Mouse (Mus musculus): ENCODE data around the gene Disc1.

Gene Disc1

GRCm38 (mm10) chr8:125184881-125185280 lies 130.9 kb downstream of the Disc1 start:
- DNase-seq, result peak; percentile 12

- no peak for DNase-seq
Observed at GRCm38 (mm10) chr8:125187044-125187443, 133.0 kb downstream of the Disc1 start.

DNA sequence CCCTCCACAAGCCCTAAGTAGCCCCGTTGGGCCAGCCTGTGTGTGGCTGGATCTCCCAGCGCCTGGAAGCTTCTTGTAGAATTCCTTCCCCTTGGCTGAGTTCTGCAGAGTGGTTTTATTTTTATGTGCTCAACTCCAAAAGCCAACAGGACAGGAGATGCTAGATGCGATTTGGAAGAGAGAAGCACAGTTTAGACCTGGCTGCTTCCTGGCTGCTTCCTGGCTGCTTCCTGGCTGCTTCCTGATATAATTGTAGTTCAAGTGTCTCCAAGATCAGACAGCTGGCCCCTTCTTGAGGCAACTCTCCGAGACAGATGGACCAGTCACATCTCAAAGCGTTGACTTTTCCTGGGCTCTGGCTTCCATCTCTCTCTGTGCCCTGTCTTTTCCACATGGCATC lies 139.7 kb downstream of the Disc1 start:
- no peak for DNase-seq

DNA sequence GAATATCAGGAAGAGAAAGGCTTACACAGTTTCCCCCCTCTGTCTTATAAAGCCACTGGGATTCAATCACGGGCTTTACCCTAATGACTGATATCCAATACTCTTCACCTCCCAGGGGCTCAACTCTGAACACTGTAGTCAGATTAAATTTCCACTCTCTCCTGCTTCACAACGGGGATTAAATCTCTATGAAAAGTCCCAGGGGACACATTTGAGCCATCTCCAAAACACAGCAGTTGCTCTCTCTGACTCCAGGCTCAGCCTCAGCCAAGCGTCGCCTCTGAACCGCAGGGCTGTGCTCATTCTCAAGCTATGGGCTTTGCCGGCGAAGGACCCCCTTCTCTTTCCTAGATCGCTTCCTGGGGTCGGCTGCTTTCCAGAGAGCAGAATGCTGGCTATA lies 141.1 kb downstream of the Disc1 start:
- no peak for DNase-seq

DNA sequence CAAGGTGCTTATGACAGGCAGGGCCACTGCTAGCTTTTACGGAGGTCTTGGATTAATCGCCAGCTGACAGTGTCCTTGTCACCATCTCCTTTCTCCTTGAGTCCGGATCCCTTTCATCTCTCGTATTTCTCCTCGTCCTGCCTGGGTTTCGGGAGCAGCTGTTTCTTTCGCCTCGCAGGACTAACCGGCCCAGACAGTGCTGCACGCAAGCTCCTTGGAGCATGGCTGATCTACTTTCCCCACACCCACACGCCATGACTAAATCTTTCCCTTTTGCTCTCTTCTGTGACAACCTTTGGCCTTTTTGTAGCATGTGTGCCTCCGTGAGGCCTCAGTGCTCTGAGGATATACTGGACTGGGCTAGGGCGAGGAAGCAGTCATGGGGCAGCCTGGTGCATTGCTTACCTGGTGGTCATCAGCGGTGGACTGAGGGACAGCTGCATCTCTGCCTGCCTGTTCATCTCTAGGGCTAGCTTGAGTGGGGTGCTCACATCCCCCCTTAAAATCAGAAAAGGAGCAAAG lies 142.6 kb downstream of the Disc1 start:
- DNase-seq, result no peak

- no peak for DNase-seq
Observed at GRCm38 (mm10) chr8:125197341-125198002, 143.5 kb downstream of the Disc1 start.

DNA sequence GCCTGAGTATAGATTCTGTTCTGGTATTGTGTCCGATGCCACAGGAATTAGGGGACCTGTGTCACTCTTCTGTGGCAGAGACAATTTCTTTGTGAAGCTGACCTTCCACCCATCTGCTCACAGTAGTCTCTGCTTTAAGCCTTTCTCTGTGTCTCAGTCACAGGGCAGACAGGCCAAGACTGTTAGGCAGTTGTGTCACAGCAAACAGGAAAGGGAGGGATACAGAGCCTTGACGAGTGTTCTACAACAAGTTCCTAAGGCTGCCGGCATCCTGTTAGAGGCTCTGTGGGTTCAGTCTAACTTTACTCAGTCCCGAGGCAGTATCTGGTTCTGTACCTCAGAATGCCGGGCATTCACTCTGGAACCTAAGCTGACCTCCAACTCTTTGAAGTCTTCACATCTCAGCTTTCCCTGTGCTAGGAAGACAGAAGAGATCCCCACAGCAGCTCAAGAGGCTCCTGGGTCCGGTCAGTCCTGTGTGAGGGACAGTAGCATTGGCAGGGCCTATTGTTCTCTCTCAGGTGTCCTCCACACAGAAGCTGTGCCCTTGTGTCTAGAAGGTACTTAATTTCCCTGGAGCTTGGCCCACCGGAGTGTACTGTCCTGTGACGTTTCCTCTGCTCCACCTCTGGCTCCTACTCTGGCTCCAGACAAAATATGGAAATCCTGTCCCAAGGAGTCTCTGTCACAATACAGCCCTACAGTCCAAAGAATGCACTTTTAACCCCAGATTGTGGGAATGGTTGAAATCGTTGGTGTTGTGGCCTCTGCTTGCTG lies 144.6 kb downstream of the Disc1 start:
- no peak for DNase-seq

DNA sequence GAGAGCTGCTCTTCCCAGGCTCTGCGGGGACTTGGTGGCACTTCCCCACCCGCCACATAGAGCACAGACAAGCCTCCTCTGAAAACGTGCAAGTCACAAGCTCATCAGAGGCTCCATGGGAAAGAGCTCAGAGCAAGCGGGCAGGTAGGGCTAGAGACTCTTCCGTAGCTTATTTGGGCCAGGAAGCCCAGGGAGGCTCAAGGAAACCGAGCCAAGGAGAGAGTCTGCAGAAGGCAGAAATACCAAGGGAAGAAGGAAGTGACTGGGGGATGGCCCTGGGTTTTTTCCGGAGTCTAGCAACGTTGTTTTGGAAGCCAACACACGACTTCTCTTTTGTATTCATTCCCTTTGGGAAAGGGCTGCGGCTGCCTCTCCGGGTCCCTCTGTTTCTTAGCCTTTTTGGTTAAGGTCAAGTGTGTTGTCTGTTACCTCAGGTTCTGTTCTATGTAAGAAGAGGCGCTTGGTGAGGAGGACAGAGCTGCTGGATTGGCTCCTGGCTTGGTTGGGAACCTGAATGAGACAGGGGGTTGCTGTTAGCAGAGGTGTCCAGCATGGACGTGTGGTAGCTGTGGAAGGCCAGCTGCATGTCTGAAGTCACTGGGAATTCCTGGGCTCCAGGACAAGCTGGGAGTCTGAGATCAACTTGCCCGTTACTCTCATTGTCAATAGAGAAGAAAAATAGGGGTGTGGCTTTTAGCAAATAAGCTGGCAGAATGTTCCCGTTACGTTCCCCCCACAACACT lies 145.4 kb downstream of the Disc1 start:
- DNase-seq, result no peak

GRCm38 (mm10) chr8:125200273-125200863 lies 146.4 kb downstream of the Disc1 start:
- no peak for DNase-seq

DNA sequence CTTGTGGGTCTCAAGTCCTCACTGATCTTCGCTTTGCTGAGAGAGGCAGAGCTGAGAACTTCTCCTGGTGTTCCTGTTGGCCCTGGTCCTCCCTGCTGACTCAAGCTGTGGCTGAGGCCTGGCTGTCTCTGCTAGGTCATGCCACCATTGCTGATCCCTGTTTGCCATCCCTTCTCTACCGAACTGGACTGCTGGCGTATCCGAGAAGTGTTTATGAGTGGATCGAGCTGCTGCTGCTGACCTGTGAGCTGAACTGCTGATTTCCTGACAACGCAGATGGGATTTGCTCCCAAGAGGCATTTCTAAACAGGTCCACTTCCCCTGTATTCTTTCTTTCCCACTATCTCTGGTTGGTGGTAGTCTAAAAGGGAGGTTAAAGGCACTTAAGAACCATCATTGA lies 147.7 kb downstream of the Disc1 start:
- DNase-seq, result no peak

- no peak for DNase-seq
Observed at GRCm38 (mm10) chr8:125203016-125203415, 149.0 kb downstream of the Disc1 start.

- no peak for DNase-seq
Observed at GRCm38 (mm10) chr8:125205556-125205955, 151.6 kb downstream of the Disc1 start.

DNA sequence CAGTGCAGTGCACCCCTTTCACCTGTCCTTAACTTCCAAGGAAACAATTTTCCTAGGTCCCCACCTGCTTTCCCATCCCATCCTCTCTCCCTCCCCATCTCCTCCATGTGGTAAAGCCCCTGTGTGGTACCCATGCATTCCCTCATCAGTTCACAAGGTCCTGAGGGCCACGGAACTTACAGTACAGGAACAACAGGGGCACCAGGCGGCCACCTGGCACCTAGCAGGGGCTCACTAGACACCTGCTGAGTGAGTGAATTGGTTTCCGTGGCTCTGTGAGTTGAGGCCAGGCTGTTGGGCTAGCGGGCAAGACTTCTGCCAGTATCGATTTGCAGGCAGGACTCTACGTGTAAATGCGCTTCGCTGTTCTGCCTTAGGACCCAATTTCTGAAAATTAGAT lies 152.4 kb downstream of the Disc1 start:
- DNase-seq, result no peak

GRCm38 (mm10) chr8:125206962-125207361 lies 153.0 kb downstream of the Disc1 start:
- DNase-seq, result no peak

- DNase-seq, result no peak
Observed at GRCm38 (mm10) chr8:125212619-125213167, 158.7 kb downstream of the Disc1 start.

- no peak for DNase-seq
Observed at GRCm38 (mm10) chr8:125217902-125218581, 164.0 kb downstream of the Disc1 start.

DNA sequence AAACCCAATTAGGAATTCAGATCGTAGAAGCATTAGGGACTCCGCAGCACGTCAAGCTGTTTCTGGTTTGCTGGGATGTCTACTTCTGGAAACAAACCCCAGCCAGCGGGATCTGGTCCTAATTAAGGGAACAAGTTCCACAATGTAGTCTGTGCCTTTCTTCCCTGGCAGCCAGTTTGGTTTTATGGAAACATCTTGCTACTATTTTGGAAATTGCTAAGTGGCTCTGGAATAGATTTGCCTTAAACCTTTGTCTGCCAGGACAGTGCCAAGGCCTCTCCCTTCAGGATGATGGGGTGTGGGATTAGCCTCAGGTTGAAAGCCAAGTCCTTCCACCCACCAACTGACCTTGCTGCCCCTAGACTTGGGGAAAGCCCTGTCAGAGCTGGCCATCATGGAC lies 164.7 kb downstream of the Disc1 start:
- DNase-seq, result no peak

- DNase-seq, result no peak
Observed at GRCm38 (mm10) chr8:125220608-125221007, 166.6 kb downstream of the Disc1 start.

- DNase-seq, result no peak
Observed at GRCm38 (mm10) chr8:125221062-125221461, 167.1 kb downstream of the Disc1 start.

DNA sequence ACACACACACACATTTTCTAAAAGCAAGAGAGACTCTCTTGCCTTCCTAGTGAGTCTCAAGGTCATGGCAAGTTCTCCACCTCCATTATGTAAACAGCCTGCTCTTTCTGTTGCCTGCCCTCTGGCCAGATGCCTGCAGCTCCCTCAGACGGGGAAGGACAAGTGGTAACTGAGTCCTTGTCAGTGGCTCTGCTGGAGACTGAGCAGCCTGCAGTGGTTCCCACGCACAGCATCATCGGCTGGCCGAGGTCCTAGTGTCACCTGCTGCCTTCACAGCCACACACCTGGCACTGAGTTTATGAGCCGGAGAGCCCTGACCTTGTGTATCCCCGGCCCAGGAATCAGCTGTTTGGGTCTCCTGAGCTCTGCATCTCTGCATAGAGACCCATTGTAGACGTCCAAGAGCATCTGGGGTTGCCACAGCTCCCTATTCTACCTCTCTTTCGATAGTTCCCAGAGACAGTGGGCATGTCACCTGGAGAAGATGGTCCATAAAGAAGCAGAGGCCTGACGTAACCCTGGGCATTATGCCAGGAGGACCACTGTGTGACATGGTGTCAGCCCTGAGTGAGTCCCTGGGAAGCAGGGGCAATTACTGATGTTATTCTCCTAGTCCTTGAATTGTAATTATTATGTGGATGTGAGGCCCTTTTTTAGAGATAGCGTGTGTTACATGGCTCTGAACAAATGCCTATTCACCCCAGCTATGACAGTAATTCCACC lies 169.2 kb downstream of the Disc1 start:
- DNase-seq, result no peak

DNA sequence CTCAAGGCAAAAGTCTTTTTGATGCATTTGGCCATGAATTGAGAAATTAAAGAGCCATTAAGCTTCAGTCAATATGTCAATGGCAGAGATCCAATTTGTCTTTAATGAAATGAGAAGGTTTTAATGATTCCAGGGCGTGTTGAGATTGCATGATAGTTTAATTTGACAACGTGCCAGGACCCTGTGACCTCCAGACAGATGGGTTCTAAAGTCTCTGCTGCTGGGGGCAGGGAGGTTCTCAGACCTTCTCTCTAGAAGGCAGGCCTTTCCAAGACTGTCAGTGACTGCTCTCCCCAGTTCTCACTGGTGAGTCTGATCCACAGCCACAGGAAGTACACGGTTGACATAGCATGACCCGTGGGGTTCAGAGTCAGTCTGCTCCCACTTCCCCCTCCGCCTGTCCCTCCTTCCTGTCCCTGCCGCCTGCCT lies 170.3 kb downstream of the Disc1 start:
- no peak for DNase-seq

DNA sequence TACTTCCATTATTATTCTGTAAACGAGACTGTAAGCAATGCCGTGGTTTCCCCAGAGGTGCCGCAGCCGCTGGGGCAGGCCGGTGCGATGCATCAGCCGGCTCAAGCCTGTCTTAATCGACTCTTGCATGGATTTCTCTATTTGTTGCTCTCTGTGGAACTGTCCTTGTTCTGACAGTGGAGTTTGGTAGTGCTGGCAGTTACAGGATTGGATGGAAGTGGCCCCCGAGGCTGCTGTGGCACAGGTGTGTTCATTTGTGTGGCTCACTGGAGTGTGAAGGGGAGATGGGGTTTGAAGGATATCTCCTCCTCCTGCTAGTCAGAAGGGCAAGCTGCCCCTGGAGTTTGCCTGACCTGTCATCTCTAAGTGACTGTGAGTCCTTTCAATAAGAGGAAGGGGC lies 171.3 kb downstream of the Disc1 start:
- DNase-seq, result no peak

Measured in thymus, postnatal 14 days (tissue).